Comparison of ENCODE assay signal across 19 mouse cellular contexts in genomic region chr1:20498965-20499364, GRCm38 (mm10).
"Had no signal": no experiment of that assay in that cellular context is flagged by ENCODE, and none has a peak within 500 bp of the region (broad histone marks: within the 10 kb centered on the region; RNA-seq: fewer than 3 reads in every experiment).

No protein-coding gene starts in this region.

- H3K4me2 ChIP-seq: kidney, embryonic 15.5 days; limb, embryonic 13.5 days; liver, embryonic 12.5 days; liver, embryonic 15.5 days; lung, embryonic 15.5 days; midbrain, embryonic 13.5 days had no signal

- DNase-seq: kidney, adult 8-10 months; kidney, postnatal 10 days; kidney, postnatal 36 days; liver; lung, adult 18-20 months; lung, postnatal 10 days; lung, postnatal 36 days; right cerebral cortex, adult 18-20 months; thymus, postnatal 25 days had no signal

- H3K36me3 ChIP-seq: kidney, embryonic 15.5 days; limb, embryonic 10.5 days; limb, embryonic 13.5 days; liver, embryonic 12.5 days; liver, embryonic 15.5 days; lung, embryonic 15.5 days; midbrain, embryonic 10.5 days; midbrain, embryonic 13.5 days had no signal

- H3K27me3 ChIP-seq: kidney, embryonic 15.5 days; limb, embryonic 13.5 days; liver, embryonic 12.5 days; liver, embryonic 15.5 days; lung, embryonic 15.5 days; megakaryocyte, embryonic 14.5 days; midbrain, embryonic 13.5 days had no signal

- H3K4me3 ChIP-seq: kidney, embryonic 15.5 days; limb, embryonic 10.5 days; limb, embryonic 13.5 days; liver, embryonic 12.5 days; liver, embryonic 15.5 days; lung, embryonic 15.5 days; megakaryocyte, embryonic 14.5 days; midbrain, embryonic 10.5 days; midbrain, embryonic 13.5 days had no signal

- H3K4me1 ChIP-seq: kidney, embryonic 15.5 days; liver, embryonic 12.5 days; liver, embryonic 15.5 days; lung, embryonic 15.5 days; megakaryocyte, embryonic 14.5 days; midbrain, embryonic 10.5 days; midbrain, embryonic 13.5 days had no signal

- H3K9ac ChIP-seq: kidney, embryonic 15.5 days; limb, embryonic 13.5 days; liver, embryonic 12.5 days; liver, embryonic 15.5 days; lung, embryonic 15.5 days; midbrain, embryonic 13.5 days had no signal

- ATAC-seq: liver, embryonic 12.5 days; midbrain, embryonic 13.5 days; midbrain, embryonic 16.5 days had no signal

- H3K27ac ChIP-seq: kidney, embryonic 15.5 days; limb, embryonic 10.5 days; limb, embryonic 13.5 days; liver, embryonic 12.5 days; liver, embryonic 15.5 days; lung, embryonic 15.5 days; midbrain, embryonic 10.5 days; midbrain, embryonic 13.5 days had no signal

- H3K9me3 ChIP-seq: kidney, embryonic 15.5 days; limb, embryonic 10.5 days; limb, embryonic 13.5 days; liver, embryonic 12.5 days; liver, embryonic 15.5 days; lung, embryonic 15.5 days; midbrain, embryonic 10.5 days; midbrain, embryonic 13.5 days had no signal
